In genomic region chr9:109092799-109093198, GRCm38 (mm10) we compare ENCODE assay signal across 11 mouse cellular contexts. TPM values are rescaled to one million over a fixed set of nuclear protein-coding genes. Genes with fewer than 3 reads are reported as not detected.
A peak's percentile ranks its signal among the peaks of the same experiment; 100 is the strongest.
DNase-seq lines count a peak whose midpoint lies in the region; ATAC-seq and TF ChIP-seq lines count a peak whose summit lies in the region.
"Had no signal": no experiment of that assay in that cellular context is flagged by ENCODE, and none has a peak within 500 bp of the region (broad histone marks: within the 10 kb centered on the region; RNA-seq: fewer than 3 reads in every experiment).

No protein-coding gene starts in this region.

- TF ChIP-seq EP300 in lung, postnatal 0 days (IDR thresholded peaks at IDR 0.05): no peak

- no peaks in the 10 kb centered on the region for H3K36me3 ChIP-seq in lung, postnatal 0 days (ENCODE audit: insufficient read depth, low read length)
- H3K36me3 ChIP-seq in kidney, adult 2 months (ENCODE audit: control insufficient read depth, insufficient read depth, low read length): no peaks in the 10 kb centered on the region
- peaks cover 34% of the 10 kb centered on the region for H3K36me3 ChIP-seq in limb, embryonic 10.5 days
- no peaks in the 10 kb centered on the region; the same call in 1 of the 2 replicates for H3K36me3 ChIP-seq in stomach, embryonic 16.5 days (ENCODE audit: control insufficient read depth, insufficient read depth, low read length)
- no peaks in the 10 kb centered on the region for H3K36me3 ChIP-seq in thymus, adult 2 months (ENCODE audit: control insufficient read depth, insufficient read depth, low read length)

- no peak for DNase-seq in lung, postnatal 0 days (ENCODE audit: low spot score)
- DNase-seq in lung, adult 2 months: no peak
- peak; percentile 67 for DNase-seq in kidney, adult 2 months
- no peak for DNase-seq in limb, embryonic 10.5 days (ENCODE audit: low spot score)
- DNase-seq in thymus, adult 2 months: no peak
- no peak for DNase-seq in heart, adult 9 months (ENCODE audit: low spot score in 2 of 2)
- DNase-seq: adrenal gland, adult 8-10 months; cerebellum, postnatal 25 days had no signal

- WGBS in lung, postnatal 0 days: 51% methylated on average over 6 of the region's 6 CpGs
- 70% methylated on average over 6 of the region's 6 CpGs for WGBS in lung, adult 2 months
- WGBS in kidney, adult 2 months: 51% methylated on average over 6 of the region's 6 CpGs
- WGBS in limb, embryonic 10.5 days: 52% methylated on average over 6 of the region's 6 CpGs
- WGBS in stomach, embryonic 16.5 days: 47% methylated on average over 6 of the region's 6 CpGs
- 95% methylated on average over 6 of the region's 6 CpGs for WGBS in thymus, adult 2 months

- H3K9ac ChIP-seq in lung, postnatal 0 days (replicated peaks; ENCODE audit: low read depth): no peak overlapping the region
- no peak overlapping the region for H3K9ac ChIP-seq in stomach, embryonic 16.5 days (ENCODE audit: low read length)
- H3K9ac ChIP-seq: heart, embryonic 12.5 days had no signal

- peaks cover 9% of the 10 kb centered on the region; the same call in 1 of the 2 replicates for H3K4me1 ChIP-seq in lung, postnatal 0 days (ENCODE audit: insufficient read depth, low read depth, low read length)
- peaks cover 2% of the 10 kb centered on the region for H3K4me1 ChIP-seq in lung, adult 2 months (ENCODE audit: control insufficient read depth, insufficient read depth, low read length)
- H3K4me1 ChIP-seq in kidney, adult 2 months (ENCODE audit: control insufficient read depth, insufficient read depth, low read length): peaks cover 16% of the 10 kb centered on the region
- H3K4me1 ChIP-seq in limb, embryonic 10.5 days: peaks cover 46% of the 10 kb centered on the region
- peaks cover 41% of the 10 kb centered on the region for H3K4me1 ChIP-seq in stomach, embryonic 16.5 days (ENCODE audit: control insufficient read depth, insufficient read depth, low read length)
- peaks cover 17% of the 10 kb centered on the region for H3K4me1 ChIP-seq in thymus, adult 2 months (replicated peaks; ENCODE audit: control insufficient read depth, insufficient read depth, low read length)

- H3K4me3 ChIP-seq in lung, postnatal 0 days (ENCODE audit: low read depth, low read length): no peak overlapping the region
- no peak overlapping the region for H3K4me3 ChIP-seq in lung, adult 2 months (replicated peaks; ENCODE audit: extremely low read depth, low read depth, low read length)
- H3K4me3 ChIP-seq in kidney, adult 2 months (ENCODE audit: insufficient read depth, low read depth, low read length): no peak overlapping the region
- H3K4me3 ChIP-seq in limb, embryonic 10.5 days: no peak overlapping the region
- no peak overlapping the region for H3K4me3 ChIP-seq in stomach, embryonic 16.5 days (replicated peaks; ENCODE audit: low read length)
- no peak overlapping the region for H3K4me3 ChIP-seq in thymus, adult 2 months (ENCODE audit: control insufficient read depth, insufficient read depth, low read length)
- H3K4me3 ChIP-seq: heart, embryonic 12.5 days; megakaryocyte, embryonic 14.5 days had no signal

- H3K27ac ChIP-seq in lung, postnatal 0 days (ENCODE audit: low read length): peak overlapping the region; percentile 5; the same call in 1 of the 2 replicates
- H3K27ac ChIP-seq in kidney, adult 2 months (ENCODE audit: insufficient read depth, low read depth, low read length): no peak overlapping the region
- peak overlapping the region; percentile 33; the same call in 1 of the 2 replicates for H3K27ac ChIP-seq in limb, embryonic 10.5 days
- peak overlapping the region; percentile 72; the same call in 1 of the 2 replicates for H3K27ac ChIP-seq in stomach, embryonic 16.5 days (ENCODE audit: low read length)
- no peak overlapping the region for H3K27ac ChIP-seq in thymus, adult 2 months (ENCODE audit: control insufficient read depth, insufficient read depth, low read length)

- no peak for ATAC-seq in lung, postnatal 0 days
- no peak for ATAC-seq in stomach, embryonic 16.5 days (ENCODE audit: insufficient read depth, low FRiP score)

- no peaks in the 10 kb centered on the region for H3K9me3 ChIP-seq in lung, postnatal 0 days (ENCODE audit: low read length)
- H3K9me3 ChIP-seq in limb, embryonic 10.5 days (replicated peaks): no peaks in the 10 kb centered on the region
- no peaks in the 10 kb centered on the region for H3K9me3 ChIP-seq in stomach, embryonic 16.5 days (replicated peaks; ENCODE audit: control insufficient read depth, low read length)
- H3K9me3 ChIP-seq: heart, embryonic 12.5 days; megakaryocyte, embryonic 14.5 days had no signal

- H3K4me2 ChIP-seq in lung, postnatal 0 days (replicated peaks; ENCODE audit: low read depth, low read length): no peak overlapping the region
- H3K4me2 ChIP-seq in stomach, embryonic 16.5 days (ENCODE audit: low read depth, low read length): peak overlapping the region; percentile 2; the same call in 1 of the 2 replicates
- H3K4me2 ChIP-seq: heart, embryonic 12.5 days had no signal

- no peak for TF ChIP-seq POLR2A in lung, adult 2 months (IDR thresholded peaks at IDR 0.05; ENCODE audit: borderline replicate concordance, extremely low read depth, low read depth, low read length)
- TF ChIP-seq POLR2A in kidney, adult 2 months (IDR thresholded peaks at IDR 0.05; ENCODE audit: low read depth, low read length): no peak
- no peak for TF ChIP-seq POLR2A in thymus, adult 2 months (IDR thresholded peaks at IDR 0.05; ENCODE audit: control insufficient read depth, extremely low read depth, insufficient read depth, low read length, poor library complexity)

- 0 out of 2 replicates have a peak, but pooled peaks have one; percentile 13 for TF ChIP-seq CTCF in lung, postnatal 0 days (IDR thresholded peaks at IDR 0.05)
- TF ChIP-seq CTCF in lung, adult 2 months (IDR thresholded peaks at IDR 0.05; ENCODE audit: insufficient read depth, low read length): no peak
- TF ChIP-seq CTCF in kidney, adult 2 months (conservative IDR thresholded peaks at IDR 0.05; ENCODE audit: insufficient read depth, insufficient read length, low read depth, low read length): no peak
- TF ChIP-seq CTCF in thymus, adult 2 months (IDR thresholded peaks at IDR 0.05; ENCODE audit: borderline replicate concordance, control insufficient read depth, extremely low read depth, insufficient read depth, low read length, poor library complexity): no peak

- H3K27me3 ChIP-seq in lung, postnatal 0 days (replicated peaks; ENCODE audit: insufficient read depth, low read length): no peaks in the 10 kb centered on the region
- no peaks in the 10 kb centered on the region for H3K27me3 ChIP-seq in kidney, adult 2 months (replicated peaks; ENCODE audit: control insufficient read depth, insufficient read depth, low read length)
- H3K27me3 ChIP-seq in limb, embryonic 10.5 days (ENCODE audit: low read depth, poor library complexity, severe bottlenecking): no peaks in the 10 kb centered on the region
- H3K27me3 ChIP-seq in stomach, embryonic 16.5 days (ENCODE audit: control insufficient read depth, insufficient read depth, low read length): no peaks in the 10 kb centered on the region
- H3K27me3 ChIP-seq in thymus, adult 2 months (ENCODE audit: control insufficient read depth, insufficient read depth, low read length): no peaks in the 10 kb centered on the region
- H3K27me3 ChIP-seq: heart, embryonic 12.5 days had no signal

RNA-seq across cellular contexts. Expression of gene Plxnb1, which starts 2.4 kb away (rescaled TPM):
- 8.8 and 10.0 TPM in 2 replicates for polyA plus RNA-seq in lung, postnatal 0 days (2015; fragmentation: Nextera tagmentation; extraction: Ambion mirVana)
- 54.1 and 61.4 TPM in 2 replicates for polyA plus RNA-seq in lung, adult 2 months (2012; rRNA removed)
- polyA plus RNA-seq in kidney, adult 2 months (2012; rRNA removed): 16.7 and 21.7 TPM in 2 replicates
- polyA plus RNA-seq in limb, embryonic 10.5 days (2016; fragmentation: Nextera tagmentation; extraction: Ambion mirVana): 18.6 and 23.7 TPM in 2 replicates
- 15.4 and 15.6 TPM in 2 replicates for polyA plus RNA-seq in stomach, embryonic 16.5 days (2015; fragmentation: Nextera tagmentation; extraction: Ambion mirVana)
- 22.4 and 25.6 TPM in 2 replicates for polyA plus RNA-seq in thymus, adult 2 months (2012; rRNA removed)

RNA-seq across cellular contexts. Expression of gene Tma7, which starts 10.4 kb away (rescaled TPM):
- polyA plus RNA-seq in lung, postnatal 0 days (2015; fragmentation: Nextera tagmentation; extraction: Ambion mirVana): 375 and 393 TPM in 2 replicates
- 13.4 and 19.0 TPM in 2 replicates for polyA plus RNA-seq in lung, adult 2 months (2012; rRNA removed)
- polyA plus RNA-seq in kidney, adult 2 months (2012; rRNA removed): 42.4 and 80.7 TPM in 2 replicates
- polyA plus RNA-seq in limb, embryonic 10.5 days (2016; fragmentation: Nextera tagmentation; extraction: Ambion mirVana): 805 and 864 TPM in 2 replicates
- 495 and 585 TPM in 2 replicates for polyA plus RNA-seq in stomach, embryonic 16.5 days (2015; fragmentation: Nextera tagmentation; extraction: Ambion mirVana)
- 31.4 and 52.2 TPM in 2 replicates for polyA plus RNA-seq in thymus, adult 2 months (2012; rRNA removed)

RNA-seq across cellular contexts. Expression of gene Ccdc51, which starts 10.5 kb away (rescaled TPM):
- 6.8 and 7.2 TPM in 2 replicates for polyA plus RNA-seq in lung, postnatal 0 days (2015; fragmentation: Nextera tagmentation; extraction: Ambion mirVana)
- polyA plus RNA-seq in lung, adult 2 months (2012; rRNA removed): 3.5 and 3.7 TPM in 2 replicates
- polyA plus RNA-seq in kidney, adult 2 months (2012; rRNA removed): 11.4 and 11.7 TPM in 2 replicates
- 13.6 and 14.1 TPM in 2 replicates for polyA plus RNA-seq in limb, embryonic 10.5 days (2016; fragmentation: Nextera tagmentation; extraction: Ambion mirVana)
- 15.8 and 17.3 TPM in 2 replicates for polyA plus RNA-seq in stomach, embryonic 16.5 days (2015; fragmentation: Nextera tagmentation; extraction: Ambion mirVana)
- polyA plus RNA-seq in thymus, adult 2 months (2012; rRNA removed): 11.7 and 11.9 TPM in 2 replicates

RNA-seq across cellular contexts. Expression of gene Atrip, which starts 18.9 kb away (rescaled TPM):
- polyA plus RNA-seq in lung, postnatal 0 days (2015; fragmentation: Nextera tagmentation; extraction: Ambion mirVana): 11.4 and 12.6 TPM in 2 replicates
- polyA plus RNA-seq in lung, adult 2 months (2012; rRNA removed): 18.8 and 21.9 TPM in 2 replicates
- polyA plus RNA-seq in kidney, adult 2 months (2012; rRNA removed): 20.2 and 20.9 TPM in 2 replicates
- polyA plus RNA-seq in limb, embryonic 10.5 days (2016; fragmentation: Nextera tagmentation; extraction: Ambion mirVana): 35.3 and 36.8 TPM in 2 replicates
- polyA plus RNA-seq in stomach, embryonic 16.5 days (2015; fragmentation: Nextera tagmentation; extraction: Ambion mirVana): 23.1 and 23.4 TPM in 2 replicates
- 37.9 and 39.9 TPM in 2 replicates for polyA plus RNA-seq in thymus, adult 2 months (2012; rRNA removed)

RNA-seq across cellular contexts. Expression of gene Trex1, which starts 33.3 kb away (rescaled TPM):
- polyA plus RNA-seq in lung, postnatal 0 days (2015; fragmentation: Nextera tagmentation; extraction: Ambion mirVana): 19.3 and 20.9 TPM in 2 replicates
- polyA plus RNA-seq in lung, adult 2 months (2012; rRNA removed): 83.7 and 86.9 TPM in 2 replicates
- polyA plus RNA-seq in kidney, adult 2 months (2012; rRNA removed): 45.2 and 46.7 TPM in 2 replicates
- 7.5 and 9.4 TPM in 2 replicates for polyA plus RNA-seq in limb, embryonic 10.5 days (2016; fragmentation: Nextera tagmentation; extraction: Ambion mirVana)
- 13.7 and 15.7 TPM in 2 replicates for polyA plus RNA-seq in stomach, embryonic 16.5 days (2015; fragmentation: Nextera tagmentation; extraction: Ambion mirVana)
- polyA plus RNA-seq in thymus, adult 2 months (2012; rRNA removed): 210 and 228 TPM in 2 replicates

Comparison
In these comparisons a context has a peak if more than half of its experiments do, and no peak if none do; other contexts are left out.
1. H3K27ac ChIP-seq: peak in lung, postnatal 0 days (single experiment), limb, embryonic 10.5 days (single experiment) and stomach, embryonic 16.5 days (single experiment); none in kidney, adult 2 months (single experiment) and thymus, adult 2 months (single experiment).